ENCODE assay signal across 7 mouse cellular contexts in the genomic region with DNA sequence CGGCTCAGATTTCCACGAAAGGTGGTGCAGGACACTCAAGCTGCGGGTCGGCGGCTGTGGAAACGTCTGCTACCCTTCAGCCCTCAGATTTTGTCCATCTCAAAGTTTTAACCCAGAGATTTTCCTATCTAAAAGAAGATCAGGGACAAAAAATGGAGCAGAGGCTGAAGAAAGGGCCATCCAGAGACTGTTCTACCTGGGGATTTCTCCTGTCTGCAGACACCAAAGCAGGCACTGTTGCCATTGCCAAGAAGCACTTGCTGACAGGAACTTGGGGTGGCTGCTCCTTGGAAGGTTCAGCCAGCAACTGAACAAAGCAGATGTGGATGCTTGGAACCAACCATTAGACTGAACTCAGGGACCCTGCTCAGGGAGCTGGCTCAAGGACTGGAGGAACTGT. TPM values are rescaled to one million over a fixed set of nuclear protein-coding genes. Genes with fewer than 3 reads are reported as not detected.
DNase-seq lines count a peak whose midpoint lies in the region; ATAC-seq and TF ChIP-seq lines count a peak whose summit lies in the region.

Gene Gm10184 (minus strand): TSS at position 101 of the 400 bp plus-strand sequence.

- H3K36me3 ChIP-seq in CH12.LX (replicated peaks in 1 of 2; ENCODE audit: control insufficient read depth in 1 of 2, insufficient read depth in 1 of 2, low read length in 1 of 2) (no peaks in the 10 kb centered on the region), ES-E14 (ENCODE audit: control insufficient read depth, insufficient read depth, low read length, poor library complexity, severe bottlenecking) (no peaks in the 10 kb centered on the region)
- no peaks in the 10 kb centered on the region for H3K36me3 ChIP-seq in forebrain, embryonic 13.5 days (ENCODE audit: poor library complexity, severe bottlenecking)
- H3K36me3 ChIP-seq in stomach, embryonic 14.5 days (ENCODE audit: control insufficient read depth, insufficient read depth, low read length) = no peaks in the 10 kb centered on the region

- H3K4me1 ChIP-seq in CH12.LX (ENCODE audit: control insufficient read depth in 1 of 2, insufficient read depth in 2 of 2) (no peaks in the 10 kb centered on the region), ES-E14 (ENCODE audit: control insufficient read depth in 2 of 2, insufficient read depth in 2 of 2, low read length in 2 of 2, poor library complexity in 1 of 2) (no peaks in the 10 kb centered on the region; a peak in 1 of 4 replicates)
- no peaks in the 10 kb centered on the region for H3K4me1 ChIP-seq in forebrain, embryonic 13.5 days
- no peaks in the 10 kb centered on the region for H3K4me1 ChIP-seq in stomach, embryonic 14.5 days (ENCODE audit: control insufficient read depth, insufficient read depth, low read length)

- 95% methylated on average over 6 of the region's 6 CpGs for WGBS in forebrain, embryonic 13.5 days
- WGBS in large intestine, adult 2 months = 90% methylated on average over 6 of the region's 6 CpGs
- WGBS in stomach, embryonic 14.5 days = 90% methylated on average over 6 of the region's 6 CpGs

- H3K4me3 ChIP-seq in CH12.LX (replicated peaks in 1 of 3; ENCODE audit: low read depth in 2 of 3, low read length in 2 of 3, poor library complexity in 1 of 3) = no peak within 1 kb of the TSS
- no peak within 1 kb of the TSS for H3K4me3 ChIP-seq in ES-E14 (ENCODE audit: insufficient read depth in 1 of 2, low read depth in 1 of 2, low read length in 2 of 2, poor library complexity in 1 of 2, severe bottlenecking in 1 of 2)
- H3K4me3 ChIP-seq in forebrain, embryonic 13.5 days = no peak within 1 kb of the TSS
- H3K4me3 ChIP-seq in stomach, embryonic 14.5 days (ENCODE audit: low read depth, low read length) = no peak within 1 kb of the TSS

- DNase-seq in CH12.LX (ENCODE audit: extremely low read depth) (no peak), ES-E14 (ENCODE audit: low read depth, low spot score) (no peak)
- no peak for DNase-seq in large intestine, adult 2 months (ENCODE audit: low read depth, low spot score)
- DNase-seq in ovary, adult 18-20 months (ENCODE audit: low spot score) = no peak
- DNase-seq in spleen, adult 12 weeks (ENCODE audit: low spot score) = no peak

- H3K27ac ChIP-seq in CH12.LX (ENCODE audit: insufficient read depth, low read depth) = no peak within 1 kb of the TSS
- no peak within 1 kb of the TSS for H3K27ac ChIP-seq in ES-E14 (ENCODE audit: insufficient read depth, low read depth, low read length, poor library complexity, severe bottlenecking)
- H3K27ac ChIP-seq in forebrain, embryonic 13.5 days = no peak within 1 kb of the TSS
- H3K27ac ChIP-seq in stomach, embryonic 14.5 days (ENCODE audit: low read length) = no peak within 1 kb of the TSS

- no peak for TF ChIP-seq CTCF in CH12.LX (conservative IDR thresholded peaks at IDR 0.05 in 1 of 2, IDR thresholded peaks at IDR 0.05 in 1 of 2; ENCODE audit: low read depth in 2 of 2, low read length in 2 of 2)

- H3K9ac ChIP-seq in CH12.LX (ENCODE audit: insufficient read depth, low read depth) (no peak within 1 kb of the TSS), ES-E14 (ENCODE audit: insufficient read depth, low read depth, low read length, poor library complexity, severe bottlenecking) (no peak within 1 kb of the TSS)
- H3K9ac ChIP-seq in forebrain, embryonic 13.5 days = no peak within 1 kb of the TSS
- no peak within 1 kb of the TSS for H3K9ac ChIP-seq in stomach, embryonic 14.5 days (replicated peaks; ENCODE audit: low read depth, low read length)

- TF ChIP-seq RAD21 in CH12.LX (IDR thresholded peaks at IDR 0.05; ENCODE audit: low read depth, low read length) = no peak

- H3K27me3 ChIP-seq in CH12.LX (replicated peaks) = no peaks in the 10 kb centered on the region
- H3K27me3 ChIP-seq in forebrain, embryonic 13.5 days = no peaks in the 10 kb centered on the region
- no peaks in the 10 kb centered on the region for H3K27me3 ChIP-seq in stomach, embryonic 14.5 days (ENCODE audit: control insufficient read depth, insufficient read depth, low read length)

- in situ Hi-C loops in CH12.LX (cut with MboI; ENCODE audit: low pct_ligation_motif_present, low pct_unique_long_range_greater_than_20kb, low sequenced_read_pairs) (no loop called here), ES-E14 (cut with MboI; ENCODE audit: low sequenced_read_pairs in 2 of 2, unreplicated experiment in 2 of 2) (no loop called here)

- H3K9me3 ChIP-seq in CH12.LX (replicated peaks; ENCODE audit: low read length) (peaks cover 18% of the 10 kb centered on the region), ES-E14 (ENCODE audit: control insufficient read depth, insufficient read depth, low read depth, low read length) (no peaks in the 10 kb centered on the region)
- no peaks in the 10 kb centered on the region for H3K9me3 ChIP-seq in forebrain, embryonic 13.5 days (replicated peaks)
- no peaks in the 10 kb centered on the region for H3K9me3 ChIP-seq in stomach, embryonic 14.5 days (ENCODE audit: control insufficient read depth, low read depth, low read length)

- no peaks in the 10 kb centered on the region for H3K79me2 ChIP-seq in CH12.LX (replicated peaks; ENCODE audit: control insufficient read depth, extremely low read depth, insufficient read depth, poor library complexity, severe bottlenecking)

- no peak within 1 kb of the TSS for H3K4me2 ChIP-seq in CH12.LX (ENCODE audit: insufficient read depth, low read depth, poor library complexity, severe bottlenecking)
- no peak within 1 kb of the TSS for H3K4me2 ChIP-seq in forebrain, embryonic 13.5 days
- H3K4me2 ChIP-seq in stomach, embryonic 14.5 days (replicated peaks; ENCODE audit: low read depth, low read length) = no peak within 1 kb of the TSS

- TF ChIP-seq EP300 in CH12.LX (IDR thresholded peaks at IDR 0.05; ENCODE audit: low read length) = no peak

- dilution Hi-C loops in CH12.LX (cut with MboI; ENCODE audit: extremely low pct_ligation_motif_present, extremely low pct_unique_long_range_greater_than_20kb, low sequenced_read_pairs) = no loop called here

- no peak for ATAC-seq in forebrain, embryonic 13.5 days
- ATAC-seq in stomach, embryonic 14.5 days (ENCODE audit: insufficient number of reproducible peaks, insufficient read depth, low FRiP score, low read depth) = no peak

- TF ChIP-seq POLR2A in CH12.LX (IDR thresholded peaks at IDR 0.05; ENCODE audit: low read depth, low read length) = no peak

TF ChIP-seq in CH12.LX, 34 proteins besides CTCF, POLR2A, EP300 and RAD21:
- TF ChIP-seq SIN3A (IDR thresholded peaks at IDR 0.05; ENCODE audit: low read length) = no peak
- TF ChIP-seq NRF1 (IDR thresholded peaks at IDR 0.05; ENCODE audit: low read depth, low read length) = no peak
- TF ChIP-seq PAX5 (IDR thresholded peaks at IDR 0.05; ENCODE audit: low read length) = no peak

TF ChIP-seq in ES-E14, 5 proteins besides CTCF, POLR2A, EP300 and RAD21:
- no peak for TF ChIP-seq ZNF384 (IDR thresholded peaks at IDR 0.05; ENCODE audit: low read depth, low read length)
- TF ChIP-seq ZC3H11A (IDR thresholded peaks at IDR 0.05; ENCODE audit: borderline replicate concordance, low read depth, low read length) = no peak
- no peak for TF ChIP-seq CHD2 (IDR thresholded peaks at IDR 0.05; ENCODE audit: low read depth, low read length)
- TF ChIP-seq HCFC1 (IDR thresholded peaks at IDR 0.05; ENCODE audit: borderline replicate concordance, insufficient read depth, low read length) = no peak
- TF ChIP-seq MAFK (IDR thresholded peaks at IDR 0.05; ENCODE audit: insufficient read depth, low read depth, low read length) = no peak
TF ChIP-seq in ES-E14: peak in this region for 0.

RNA-seq across cellular contexts. Expression of gene Gm10184, which starts in this region (rescaled TPM):
- 43.5 and 46.8 TPM in 2 replicates for total RNA-seq in CH12.LX (2012; rRNA removed)
- 307 and 371 TPM in 2 replicates for total RNA-seq in CH12.LX (2014; rRNA removed)
- polyA plus RNA-seq in CH12.LX (2012; ENCODE audit: insufficient read length, low read depth) = 33.0 and 68.0 TPM in 2 replicates
- total RNA-seq in ES-E14 (2012; rRNA removed) = 167 and 239 TPM in 2 replicates
- 68.5 and 68.6 TPM in 2 replicates for polyA plus RNA-seq in forebrain, embryonic 13.5 days (2015; fragmentation: Nextera tagmentation; extraction: Ambion mirVana)
- polyA plus RNA-seq in large intestine, adult 2 months (2012; rRNA removed) = 34.9 and 49.2 TPM in 2 replicates
- polyA plus RNA-seq in stomach, embryonic 14.5 days (2014; fragmentation: Nextera tagmentation; extraction: Ambion mirVana) = 54.8 and 58.3 TPM in 2 replicates
